Mouse (Mus musculus) midbrain, embryonic 14.5 days (tissue): ENCODE results near the gene Ush2a. TPM values are rescaled to one million over a fixed set of nuclear protein-coding genes. Genes with fewer than 3 reads are reported as not detected.

Source experiments
- ATAC-seq: fragments of 200-750 bp; cut with Nextera tagmentation; 2 replicates; pipeline ENCODE4 v1.8.0; 2017; ENCODE audit warnings: moderate number of reproducible peaks, moderate library complexity; ENCODE audit not compliant: low FRiP score, low TSS enrichment
- DNase-seq: peaks from one replicate; pipeline ENCODE4 v3.0.0-alpha.2; 2015
- H3K27ac ChIP-seq: fragments of 300-500 bp; sonication (generic); replicated peaks from 2 replicates; pipeline ENCODE4 v1.5.1; 2014; ENCODE audit warnings: mild to moderate bottlenecking, low read depth, low read length, moderate library complexity
- H3K27me3 ChIP-seq: fragments of 300-500 bp; sonication (generic); 2 replicates; pipeline ENCODE4 v1.6.1; 2014; ENCODE audit warnings: low read length, control low read depth, mixed read lengths; ENCODE audit not compliant: control insufficient read depth, insufficient read depth
- H3K36me3 ChIP-seq: fragments of 300-500 bp; sonication (generic); 2 replicates; pipeline ENCODE4 v1.6.1; 2014; ENCODE audit warnings: low read length, control low read depth; ENCODE audit not compliant: control insufficient read depth, insufficient read depth
- H3K4me1 ChIP-seq: fragments of 300-500 bp; sonication (generic); 2 replicates; pipeline ENCODE4 v1.6.1; 2014; ENCODE audit warnings: mild to moderate bottlenecking, antibody characterized with exemption, low read length, control low read depth; ENCODE audit not compliant: control insufficient read depth, insufficient read depth
- H3K4me2 ChIP-seq: fragments of 300-500 bp; sonication (generic); 2 replicates; pipeline ENCODE4 v1.6.1; 2014; ENCODE audit warnings: mild to moderate bottlenecking, low read length, moderate library complexity
- H3K4me3 ChIP-seq: fragments of 300-500 bp; sonication (generic); replicated peaks from 2 replicates; pipeline ENCODE4 v1.5.1; 2014; ENCODE audit warnings: low read depth, low read length
- H3K9ac ChIP-seq: fragments of 300-500 bp; sonication (generic); replicated peaks from 2 replicates; pipeline ENCODE4 v1.6.1; 2014; ENCODE audit warnings: mild to moderate bottlenecking, low read length, moderate library complexity
- H3K9me3 ChIP-seq: fragments of 300-500 bp; sonication (generic); 2 replicates; pipeline ENCODE4 v1.6.1; 2016; ENCODE audit warnings: low read length, control low read depth, mixed read lengths; ENCODE audit not compliant: control insufficient read depth
- WGBS: fragments of 180-500 bp; shearing (Covaris S2); extraction: QIAGEN DNeasy Blood & Tissue Kit; methylation state at CpG from one replicate; pipeline ENCODE4 v1.1.7; 2014; 5-methylcytosine and 5-hydroxymethylcytosine counted together
- polyA plus RNA-seq: library from polyadenylated mRNA; unstranded; fragments of >200 nt; fragmentation: Nextera tagmentation; extraction: Ambion mirVana; gene quantifications from 2 replicates; pipeline ENCODE4 v1.2.1, GENCODE M21; 2014

The Ush2a gene
- polyA plus RNA-seq, 1 experiment from 2014 or later, result 0.62 TPM

DNA sequence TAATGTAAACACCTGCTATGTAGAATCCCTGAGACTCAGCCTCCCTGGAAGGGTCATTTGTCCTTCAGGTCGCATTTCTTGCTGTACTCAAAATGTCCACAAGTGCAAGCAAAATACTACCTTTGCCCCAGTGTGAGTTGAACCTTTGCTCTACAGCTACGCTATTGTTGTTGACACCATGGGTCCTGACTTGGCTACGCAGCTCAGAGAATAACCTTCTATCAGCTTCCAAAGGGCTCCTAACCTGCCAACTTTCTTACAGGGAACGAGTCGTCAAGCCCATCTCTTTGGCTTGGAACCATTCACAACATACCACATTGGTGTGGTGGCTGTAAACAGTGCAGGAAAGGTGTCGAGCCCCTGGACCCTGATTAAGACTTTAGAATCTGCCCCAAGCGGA is 644.4 kb downstream of the Ush2a start:
- H3K4me3 ChIP-seq, result no peak overlapping the region
- no peaks in the 10 kb centered on the region for H3K36me3 ChIP-seq
- H3K4me2 ChIP-seq, result no peak overlapping the region
- no peaks in the 10 kb centered on the region for H3K9me3 ChIP-seq
- H3K27ac ChIP-seq, result no peak overlapping the region
- ATAC-seq, result no peak
- WGBS, result 92% methylated on average over 7 of the region's 7 CpGs
- H3K9ac ChIP-seq, result no peak overlapping the region
- no peaks in the 10 kb centered on the region for H3K27me3 ChIP-seq
- no peak for DNase-seq
- H3K4me1 ChIP-seq, result no peaks in the 10 kb centered on the region

DNA sequence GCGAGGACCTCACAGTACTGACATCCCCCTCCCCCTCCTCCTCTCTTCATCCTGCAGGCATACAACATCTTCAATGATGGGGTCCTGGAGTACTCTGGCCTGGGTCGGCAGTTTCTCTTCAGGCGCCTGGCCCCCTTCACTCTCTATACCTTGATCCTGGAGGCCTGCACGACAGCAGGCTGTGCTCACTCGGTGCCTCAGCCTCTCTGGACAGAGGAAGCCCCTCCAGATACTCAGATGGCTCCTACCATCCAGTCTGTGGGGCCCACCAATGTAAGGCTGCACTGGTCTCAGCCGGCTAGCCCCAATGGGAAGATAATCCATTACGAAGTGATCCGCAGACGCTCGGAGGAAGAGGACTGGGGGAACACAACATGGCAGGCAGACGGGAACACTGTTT is 648.8 kb downstream of the Ush2a start:
- no peak overlapping the region for H3K27ac ChIP-seq
- DNase-seq (no peak), ATAC-seq (no peak)
- H3K9ac ChIP-seq, result no peak overlapping the region
- no peak overlapping the region for H3K4me2 ChIP-seq
- no peak overlapping the region for H3K4me3 ChIP-seq
- H3K27me3 ChIP-seq, result no peaks in the 10 kb centered on the region
- H3K9me3 ChIP-seq, result no peaks in the 10 kb centered on the region
- H3K4me1 ChIP-seq, result no peaks in the 10 kb centered on the region
- no peaks in the 10 kb centered on the region for H3K36me3 ChIP-seq
- WGBS, result 86% methylated on average over 11 of the region's 11 CpGs

GRCm38 (mm10) chr1:188919946-188920345 is 658.1 kb downstream of the Ush2a start:
- ATAC-seq (no peak), DNase-seq (no peak)
- no peaks in the 10 kb centered on the region for H3K9me3 ChIP-seq
- no peak overlapping the region for H3K9ac ChIP-seq
- WGBS, result 17% methylated on average over 1 of the region's 1 CpGs
- H3K4me2 ChIP-seq, result no peak overlapping the region
- no peaks in the 10 kb centered on the region for H3K27me3 ChIP-seq
- no peak overlapping the region for H3K27ac ChIP-seq
- no peaks in the 10 kb centered on the region for H3K4me1 ChIP-seq
- no peak overlapping the region for H3K4me3 ChIP-seq
- H3K36me3 ChIP-seq, result no peaks in the 10 kb centered on the region

GRCm38 (mm10) chr1:188937246-188937780 is 675.5 kb downstream of the Ush2a start:
- whole genome bisulfite sequencing, result 77% methylated on average over 14 of the region's 14 CpGs
- DNase-seq, result peak; percentile 31
- Histone ChIP-seq H3K27ac (no peak overlapping the region), H3K4me3 (no peak overlapping the region), H3K27me3 (no peaks in the 10 kb centered on the region), H3K9ac (no peak overlapping the region), H3K9me3 (no peaks in the 10 kb centered on the region), H3K4me1 (no peaks in the 10 kb centered on the region), H3K4me2 (no peak overlapping the region), H3K36me3 (no peaks in the 10 kb centered on the region)
- ATAC-seq, result no peak

DNA sequence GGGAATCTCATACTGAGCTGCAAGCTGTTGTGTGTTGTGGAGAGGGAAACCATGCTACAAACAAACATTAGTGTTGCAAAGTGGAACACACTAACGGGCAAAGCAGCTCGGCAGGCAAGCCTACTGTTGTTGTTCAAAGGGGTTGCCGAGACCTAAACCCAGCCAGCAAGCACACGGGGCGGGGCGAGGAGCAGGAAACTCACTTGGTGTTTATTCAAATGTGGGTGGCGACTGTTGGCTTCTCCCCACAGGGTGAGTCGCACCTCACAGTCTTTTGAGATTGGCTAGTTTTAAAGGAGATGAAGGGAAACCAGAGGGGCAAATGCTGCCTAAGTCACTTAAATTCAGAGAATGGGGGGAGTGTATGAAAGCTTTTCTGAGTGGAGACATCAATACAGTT is 683.5 kb downstream of the Ush2a start:
- no peaks in the 10 kb centered on the region for H3K36me3 ChIP-seq
- H3K9ac ChIP-seq, result no peak overlapping the region
- no peaks in the 10 kb centered on the region for H3K4me1 ChIP-seq
- no peak for DNase-seq
- H3K27me3 ChIP-seq, result no peaks in the 10 kb centered on the region
- H3K4me2 ChIP-seq, result no peak overlapping the region
- H3K27ac ChIP-seq, result no peak overlapping the region
- H3K4me3 ChIP-seq, result no peak overlapping the region
- H3K9me3 ChIP-seq, result no peaks in the 10 kb centered on the region
- ATAC-seq, result no peak
- 58% methylated on average over 8 of the region's 8 CpGs for WGBS

- no peaks in the 10 kb centered on the region for H3K36me3 ChIP-seq
- no peaks in the 10 kb centered on the region for H3K27me3 ChIP-seq
- H3K9me3 ChIP-seq, result no peaks in the 10 kb centered on the region
- ATAC-seq, result no peak
- no peaks in the 10 kb centered on the region for H3K4me1 ChIP-seq
- H3K4me2 ChIP-seq, result no peak overlapping the region
- DNase-seq, result no peak
- no peak overlapping the region for H3K4me3 ChIP-seq
- H3K9ac ChIP-seq, result no peak overlapping the region
- WGBS, result 89% methylated on average over 11 of the region's 11 CpGs
- H3K27ac ChIP-seq, result no peak overlapping the region
Observed at GRCm38 (mm10) chr1:188946849-188947248, 685.0 kb downstream of the Ush2a start.

GRCm38 (mm10) chr1:188947794-188948193 is 686.0 kb downstream of the Ush2a start:
- Histone ChIP-seq H3K9me3 (no peaks in the 10 kb centered on the region), H3K9ac (no peak overlapping the region), H3K27ac (no peak overlapping the region), H3K4me2 (no peak overlapping the region), H3K4me1 (no peaks in the 10 kb centered on the region), H3K4me3 (no peak overlapping the region), H3K27me3 (no peaks in the 10 kb centered on the region), H3K36me3 (no peaks in the 10 kb centered on the region)
- DNase-seq, result peak; percentile 15
- WGBS, result 65% methylated on average over 5 of the region's 5 CpGs
- ATAC-seq, result no peak

- ATAC-seq (no peak), DNase-seq (peak; percentile 50)
- WGBS, result 75% methylated on average over 9 of the region's 9 CpGs
Observed at GRCm38 (mm10) chr1:188948276-188948675, 686.5 kb downstream of the Ush2a start.

DNA sequence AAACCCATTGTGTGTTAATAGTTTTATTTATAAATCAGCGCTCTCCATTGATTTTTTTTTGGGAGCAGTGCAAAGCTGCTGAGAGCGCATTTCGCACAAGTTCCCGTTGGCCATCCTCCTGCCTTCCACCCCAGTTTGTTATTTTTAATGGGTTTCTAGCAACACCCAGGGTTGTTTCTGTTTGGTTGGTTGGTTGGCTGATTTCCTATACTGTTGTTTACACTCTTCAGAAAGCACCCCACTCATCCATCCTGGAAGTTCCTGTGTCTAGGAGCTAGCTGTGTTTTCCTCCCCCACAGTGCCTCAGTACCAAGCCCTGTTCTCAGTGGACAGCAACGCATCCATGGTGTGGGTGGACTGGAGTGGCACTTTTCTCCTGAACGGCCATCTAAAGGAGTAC is 689.3 kb downstream of the Ush2a start:
- 92% methylated on average over 6 of the region's 6 CpGs for WGBS
- no peak overlapping the region for H3K4me3 ChIP-seq
- no peak overlapping the region for H3K27ac ChIP-seq
- ATAC-seq (no peak), DNase-seq (no peak)
- no peaks in the 10 kb centered on the region for H3K36me3 ChIP-seq
- no peaks in the 10 kb centered on the region for H3K4me1 ChIP-seq
- no peaks in the 10 kb centered on the region for H3K27me3 ChIP-seq
- H3K9me3 ChIP-seq, result no peaks in the 10 kb centered on the region
- H3K4me2 ChIP-seq, result no peak overlapping the region
- no peak overlapping the region for H3K9ac ChIP-seq

More at GRCm38 (mm10) chr1:188948276-188948675, 686.5 kb downstream of the Ush2a start:
- no peaks in the 10 kb centered on the region for H3K36me3 ChIP-seq
- no peaks in the 10 kb centered on the region for H3K27me3 ChIP-seq
- H3K9me3 ChIP-seq, result no peaks in the 10 kb centered on the region
- H3K27ac ChIP-seq, result no peak overlapping the region
- no peak overlapping the region for H3K9ac ChIP-seq
- no peak overlapping the region for H3K4me3 ChIP-seq
- no peaks in the 10 kb centered on the region for H3K4me1 ChIP-seq
- no peak overlapping the region for H3K4me2 ChIP-seq
